Mouse (Mus musculus) heart, embryonic 14.5 days (tissue): ENCODE results near the gene Fam71d. TPM values are rescaled to one million over a fixed set of nuclear protein-coding genes. Genes with fewer than 3 reads are reported as not detected.

ENCODE experiments used
- ATAC-seq: fragments of 200-750 bp; cut with Nextera tagmentation; 2 replicates; pipeline ENCODE4 v1.8.0; 2017; ENCODE audit warnings: low read depth, moderate TSS enrichment; ENCODE audit not compliant: insufficient number of reproducible peaks, insufficient read depth, low FRiP score
- H3K27ac ChIP-seq, 2 experiments: fragments of 200-500 bp in 1 of 2; fragments of 300-500 bp in 1 of 2; sonication (generic) in 1 of 2; replicated peaks in 1 of 2; 2 replicates each; pipeline ENCODE4 v1.5.1; 2012 to 2014; ENCODE audit warnings: low read depth in 2 of 2, low read length in 2 of 2, control low read depth in 1 of 2, mild to moderate bottlenecking in 1 of 2, mixed read lengths in 1 of 2; ENCODE audit not compliant: control insufficient read depth in 1 of 2, insufficient read depth in 1 of 2
- H3K27me3 ChIP-seq: fragments of 300-500 bp; sonication (generic); 2 replicates; pipeline ENCODE4 v1.6.1; 2014; ENCODE audit warnings: mild to moderate bottlenecking, low read length, control low read depth; ENCODE audit not compliant: control insufficient read depth, insufficient read depth
- H3K36me3 ChIP-seq: fragments of 300-500 bp; sonication (generic); 2 replicates; pipeline ENCODE4 v1.6.1; 2014; ENCODE audit warnings: mild to moderate bottlenecking, control low read depth, low read length, mixed read lengths; ENCODE audit not compliant: control insufficient read depth, insufficient read depth
- H3K4me1 ChIP-seq, 2 experiments: fragments of 200-500 bp in 1 of 2; fragments of 300-500 bp in 1 of 2; sonication (generic) in 1 of 2; 2 replicates each; pipeline ENCODE4 v1.6.1; 2012 to 2014; ENCODE audit warnings: low read length in 2 of 2, control low read depth in 1 of 2, mixed read lengths in 1 of 2; ENCODE audit not compliant: control insufficient read depth in 2 of 2, insufficient read depth in 2 of 2
- H3K4me2 ChIP-seq: fragments of 300-500 bp; sonication (generic); 2 replicates; pipeline ENCODE4 v1.6.1; 2014; ENCODE audit warnings: mild to moderate bottlenecking, low read length
- H3K4me3 ChIP-seq, 2 experiments: fragments of 200-500 bp in 1 of 2; fragments of 300-500 bp in 1 of 2; sonication (generic) in 1 of 2; 2 replicates each; pipeline ENCODE4 v1.5.1; 2012 to 2014; ENCODE audit warnings: low read length in 2 of 2, mild to moderate bottlenecking in 2 of 2, control low read depth in 1 of 2, low read depth in 1 of 2, moderate library complexity in 1 of 2; ENCODE audit not compliant: control insufficient read depth in 1 of 2, insufficient read depth in 1 of 2
- H3K9ac ChIP-seq: fragments of 300-500 bp; sonication (generic); 2 replicates; pipeline ENCODE4 v1.6.1; 2014; ENCODE audit warnings: mild to moderate bottlenecking, low read length
- H3K9me3 ChIP-seq: fragments of 300-500 bp; sonication (generic); 2 replicates; pipeline ENCODE4 v1.6.1; 2016; ENCODE audit warnings: low read length, control low read depth; ENCODE audit not compliant: control insufficient read depth
- WGBS: fragments of 180-500 bp; shearing (Covaris S2); extraction: QIAGEN DNeasy Blood & Tissue Kit; methylation state at CpG from one replicate; pipeline ENCODE4 v1.1.7; 2014; 5-methylcytosine and 5-hydroxymethylcytosine counted together
- polyA plus RNA-seq: library from polyadenylated mRNA; unstranded; fragments of >200 nt; fragmentation: Nextera tagmentation; extraction: Ambion mirVana; gene quantifications from 2 replicates; pipeline ENCODE4 v1.2.1, GENCODE M21; 2014

The Fam71d gene
- polyA plus RNA-seq, 1 experiment from 2014 or later: not detected

- H3K9me3 ChIP-seq: no peaks in the 10 kb centered on the region
- H3K4me1 ChIP-seq: peaks cover 0 to 10% of the 10 kb centered on the region in 2 experiments; a peak in 1 of 4 replicates
- H3K4me2 ChIP-seq: no peak overlapping the region
- no peaks in the 10 kb centered on the region for H3K27me3 ChIP-seq
- no peak overlapping the region for H3K4me3 ChIP-seq
- no peak overlapping the region for H3K9ac ChIP-seq
- no peaks in the 10 kb centered on the region for H3K36me3 ChIP-seq
- H3K27ac ChIP-seq: no peak overlapping the region
- no peak for ATAC-seq
- WGBS: 53% methylated on average over 2 of the region's 2 CpGs
These were observed 86.6 kb downstream of the Fam71d start for GRCm38 (mm10) chr12:78777916-78778315.

- no peak overlapping the region for H3K4me3 ChIP-seq
- no peak for ATAC-seq
- 82% methylated on average over 4 of the region's 4 CpGs for WGBS
- H3K27ac ChIP-seq: no peak overlapping the region
- H3K27me3 ChIP-seq: no peaks in the 10 kb centered on the region
- no peaks in the 10 kb centered on the region for H3K9me3 ChIP-seq
- no peak overlapping the region for H3K4me2 ChIP-seq
- peaks cover 0 to 5% of the 10 kb centered on the region in 2 experiments; a peak in 1 of 4 replicates for H3K4me1 ChIP-seq
- no peak overlapping the region for H3K9ac ChIP-seq
- H3K36me3 ChIP-seq: no peaks in the 10 kb centered on the region
These were observed 87.2 kb downstream of the Fam71d start for GRCm38 (mm10) chr12:78778423-78779067.

Other genes with a start within 250 kb of the Fam71d start
- gene Mpp5, start 57.4 kb downstream of the Fam71d start, polyA plus RNA-seq: 13.2 and 15.0 TPM in 2 replicates
- gene Atp6v1d, start 170.1 kb downstream of the Fam71d start, polyA plus RNA-seq: 73.9 and 82.8 TPM in 2 replicates
- 131 and 139 TPM in 2 replicates for gene Eif2s1, start 170.3 kb downstream of the Fam71d start, polyA plus RNA-seq
- gene Plek2, start 215.4 kb downstream of the Fam71d start, polyA plus RNA-seq: 2.1 and 2.5 TPM in 2 replicates